In the genomic region with DNA sequence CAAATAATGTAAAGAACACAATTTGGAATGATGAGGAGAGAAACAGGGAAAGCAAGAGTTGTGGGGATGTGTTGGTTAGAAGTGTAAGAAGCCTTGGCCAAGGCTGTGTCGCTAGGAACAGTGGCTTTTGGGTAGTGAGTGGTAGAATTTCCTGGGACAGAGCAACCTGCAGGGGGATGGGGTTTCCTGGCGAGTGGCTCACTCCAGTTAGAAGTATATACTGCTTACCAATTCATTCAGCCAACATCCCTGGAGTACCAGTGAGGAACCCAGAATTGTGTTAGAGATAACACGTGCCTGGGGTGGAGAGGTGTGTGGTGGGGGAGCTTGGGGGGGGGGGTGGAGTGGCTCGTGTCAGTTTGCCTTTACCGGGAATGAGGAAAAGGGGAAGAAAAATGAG, we compare ENCODE assay signal across 36 mouse cellular contexts. TPM values are rescaled to one million over a fixed set of nuclear protein-coding genes. Genes with fewer than 3 reads are reported as not detected.
"Had no signal": no experiment of that assay in that cellular context is flagged by ENCODE, and none has a peak within 500 bp of the region (broad histone marks: within the 10 kb centered on the region; RNA-seq: fewer than 3 reads in every experiment).

No protein-coding gene starts in this region.

- DNase-seq: heart, postnatal 10 days; heart, postnatal 14 days; heart, postnatal 36 days; heart, postnatal 4 days; kidney, adult 11 months; kidney, adult 18-20 months; kidney, adult 2 months; kidney, adult 8-10 months; kidney, adult 9 months; kidney, postnatal 10 days; kidney, postnatal 14 days; kidney, postnatal 25 days; kidney, postnatal 4 days had no signal

- ATAC-seq: hindbrain, embryonic 16.5 days; hindbrain, postnatal 0 days; inflammation-experienced regulatory T-cells, adult 6 months; intestine, embryonic 15.5 days; intestine, embryonic 16.5 days; intestine, postnatal 0 days had no signal

- H3K9me3 ChIP-seq: heart, embryonic 10.5 days; heart, embryonic 12.5 days; heart, embryonic 13.5 days; heart, embryonic 15.5 days; hindbrain, embryonic 10.5 days; hindbrain, embryonic 12.5 days; hindbrain, embryonic 13.5 days; hindbrain, embryonic 15.5 days; intestine, embryonic 15.5 days; kidney, embryonic 15.5 days had no signal

- H3K27me3 ChIP-seq: heart, embryonic 12.5 days; heart, embryonic 13.5 days; heart, embryonic 15.5 days; hindbrain, embryonic 12.5 days; hindbrain, embryonic 13.5 days; hindbrain, embryonic 15.5 days; intestine, embryonic 15.5 days; kidney, embryonic 15.5 days had no signal

- H3K27ac ChIP-seq: heart, embryonic 10.5 days; heart, embryonic 13.5 days; heart, embryonic 15.5 days; hindbrain, embryonic 10.5 days; hindbrain, embryonic 12.5 days; hindbrain, embryonic 13.5 days; hindbrain, embryonic 14.5 days; hindbrain, embryonic 15.5 days; hindbrain, postnatal 0 days; intestine, embryonic 15.5 days; kidney, embryonic 15.5 days; layer of hippocampus, adult 2 months had no signal

- H3K4me2 ChIP-seq: heart, embryonic 11.5 days; heart, embryonic 12.5 days; heart, embryonic 13.5 days; heart, embryonic 15.5 days; hindbrain, embryonic 12.5 days; hindbrain, embryonic 13.5 days; hindbrain, embryonic 14.5 days; hindbrain, embryonic 15.5 days; intestine, embryonic 15.5 days; kidney, embryonic 15.5 days had no signal

- H3K4me1 ChIP-seq: hindbrain, embryonic 10.5 days; hindbrain, embryonic 12.5 days; hindbrain, embryonic 13.5 days; hindbrain, embryonic 15.5 days; intestine, embryonic 15.5 days had no signal

- H3K9ac ChIP-seq: heart, embryonic 12.5 days; heart, embryonic 13.5 days; heart, embryonic 15.5 days; hindbrain, embryonic 12.5 days; hindbrain, embryonic 13.5 days; hindbrain, embryonic 14.5 days; hindbrain, embryonic 15.5 days; intestine, embryonic 15.5 days; kidney, embryonic 15.5 days had no signal

- H3K36me3 ChIP-seq: heart, embryonic 10.5 days; heart, embryonic 12.5 days; heart, embryonic 13.5 days; heart, embryonic 15.5 days; hindbrain, embryonic 10.5 days; hindbrain, embryonic 12.5 days; hindbrain, embryonic 13.5 days; hindbrain, embryonic 15.5 days; intestine, embryonic 15.5 days; kidney, embryonic 15.5 days had no signal

- H3K4me3 ChIP-seq: heart, embryonic 10.5 days; heart, embryonic 12.5 days; heart, embryonic 13.5 days; heart, embryonic 15.5 days; hindbrain, embryonic 10.5 days; hindbrain, embryonic 12.5 days; hindbrain, embryonic 13.5 days; hindbrain, embryonic 15.5 days; intestine, embryonic 15.5 days; kidney, embryonic 15.5 days; layer of hippocampus, adult 2 months had no signal

RNA-seq across cellular contexts. Expression of gene Adtrp, which starts 25.4 kb away (rescaled TPM):
- total RNA-seq: hematopoietic stem cell, adult 5-6 weeks; layer of hippocampus, adult 2 months; left cerebral cortex, adult 18-20 months had no signal
- polyA plus RNA-seq: heart, embryonic 11.5 days; heart, embryonic 12.5 days; heart, embryonic 14.5 days; heart, embryonic 16.5 days; hindbrain, embryonic 10.5 days; hindbrain, embryonic 11.5 days; inflammation-experienced regulatory T-cells, adult 6 months had no signal
